Mouse (Mus musculus) lung, postnatal 14 days (tissue): ENCODE measurements around the gene Cmbl.
A peak's percentile ranks its signal among the peaks of the same experiment; 100 is the strongest.
"Not testable (repeated sequence)": the region's sequence is repeated elsewhere in the genome, so short reads cannot be mapped to it uniquely, and the experiment has no call there.

Experiments
- DNase-seq: peaks from one replicate; pipeline ENCODE4 v3.0.0; 2021

Cmbl gene

GRCm38 (mm10) chr15:31542013-31542958 is 22.9 kb upstream of the Cmbl start:
- no peak for DNase-seq

- DNase-seq: no peak
Measured at GRCm38 (mm10) chr15:31543246-31543645, 21.9 kb upstream of the Cmbl start.

GRCm38 (mm10) chr15:31545058-31545457 is 20.1 kb upstream of the Cmbl start:
- no peak for DNase-seq

GRCm38 (mm10) chr15:31546291-31546690 is 18.9 kb upstream of the Cmbl start:
- DNase-seq: no peak

GRCm38 (mm10) chr15:31547421-31547820 is 17.8 kb upstream of the Cmbl start:
- DNase-seq: no peak

- DNase-seq: no peak
Measured at GRCm38 (mm10) chr15:31550381-31550780, 14.8 kb upstream of the Cmbl start.

- DNase-seq: no peak
Measured at GRCm38 (mm10) chr15:31554855-31555254, 10.3 kb upstream of the Cmbl start.

- DNase-seq: no peak
Measured at GRCm38 (mm10) chr15:31561390-31561789, 3.8 kb upstream of the Cmbl start.

- DNase-seq: no peak
Measured at GRCm38 (mm10) chr15:31561976-31562375, 3.2 kb upstream of the Cmbl start.

GRCm38 (mm10) chr15:31562847-31563246 is 2.3 kb upstream of the Cmbl start:
- no peak for DNase-seq

- DNase-seq: peak; percentile 21
Measured at GRCm38 (mm10) chr15:31563577-31564546, 1.3 kb upstream of the Cmbl start.

GRCm38 (mm10) chr15:31565786-31566185 is 597 bp downstream of the Cmbl start:
- no peak for DNase-seq

- DNase-seq: no peak
Measured at GRCm38 (mm10) chr15:31567431-31567830, 2.2 kb downstream of the Cmbl start.

GRCm38 (mm10) chr15:31568581-31568996 is 3.4 kb downstream of the Cmbl start:
- peak; percentile 60 for DNase-seq

- DNase-seq: peak; percentile 28
Measured at GRCm38 (mm10) chr15:31569325-31570022, 4.3 kb downstream of the Cmbl start.

- DNase-seq: no peak
Measured at GRCm38 (mm10) chr15:31570959-31571358, 5.8 kb downstream of the Cmbl start.

- DNase-seq: no peak
Measured at GRCm38 (mm10) chr15:31571906-31572722, 6.9 kb downstream of the Cmbl start.

GRCm38 (mm10) chr15:31573287-31573686 is 8.1 kb downstream of the Cmbl start:
- DNase-seq: no peak

- DNase-seq: no peak
Measured at GRCm38 (mm10) chr15:31573692-31574091, 8.5 kb downstream of the Cmbl start.

- DNase-seq: no peak
Measured at GRCm38 (mm10) chr15:31576076-31576475, 10.9 kb downstream of the Cmbl start.

GRCm38 (mm10) chr15:31581086-31581485 is 15.9 kb downstream of the Cmbl start:
- DNase-seq: not testable (repeated sequence)
